Mouse (Mus musculus) frontal cortex, postnatal 25 days (tissue): Measurements from ENCODE around the gene Tbata.
A peak's percentile ranks its signal among the peaks of the same experiment; 100 is the strongest.

Source experiments
- DNase-seq, 2 experiments: peaks; one replicate each; pipeline ENCODE4 v3.0.0; 2022; ENCODE audit warnings: low spot score in 2 of 2

The Tbata gene

GRCm38 (mm10) chr10:61211105-61211504 is 39.4 kb downstream of the Tbata start:
- no peak for DNase-seq

GRCm38 (mm10) chr10:61211743-61212142 is 40.0 kb downstream of the Tbata start:
- peak; percentile 15 to 18 for DNase-seq

DNA sequence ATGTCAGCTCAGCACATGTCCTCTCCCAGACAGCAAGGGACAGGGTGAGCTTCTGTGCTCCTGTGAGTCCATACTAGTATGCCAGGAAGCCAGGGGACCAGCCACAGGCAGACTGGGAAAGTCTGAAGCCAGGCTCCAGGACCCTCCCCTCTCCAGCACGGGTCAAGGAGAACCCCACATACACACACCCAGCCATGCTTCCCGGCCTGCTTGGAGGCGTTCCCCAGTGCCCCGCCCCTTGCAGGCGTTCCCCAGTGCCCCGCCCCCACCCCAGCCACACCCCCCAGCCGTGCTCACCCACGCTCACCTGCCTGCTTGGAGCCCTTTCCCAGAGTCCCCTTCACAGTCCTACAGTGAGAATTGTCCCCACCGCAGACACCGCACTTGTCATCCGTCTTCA is 41.1 kb downstream of the Tbata start:
- no peak for DNase-seq

- DNase-seq, result no peak
These were observed 43.9 kb downstream of the Tbata start for GRCm38 (mm10) chr10:61215658-61216057.

GRCm38 (mm10) chr10:61216163-61216562 is 44.4 kb downstream of the Tbata start:
- no peak for DNase-seq

DNA sequence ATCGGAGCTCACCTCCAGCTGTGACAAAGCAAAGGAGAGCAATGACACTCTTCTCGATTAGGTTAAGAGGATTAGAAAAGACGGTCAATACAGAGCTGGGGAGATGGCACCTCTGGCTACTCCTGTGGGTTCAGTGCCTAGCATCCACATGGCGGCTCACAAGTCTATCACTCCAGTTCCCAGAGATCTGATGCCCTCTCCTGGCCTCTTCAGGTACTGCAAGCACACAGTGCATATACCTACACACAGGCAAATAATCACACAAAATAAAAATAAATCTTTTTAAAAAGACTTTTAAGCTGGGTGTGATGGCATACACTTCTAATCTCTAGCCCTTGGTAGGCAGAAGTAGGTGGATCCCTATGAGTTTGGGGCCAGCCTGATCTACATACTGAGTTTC is 47.6 kb downstream of the Tbata start:
- DNase-seq, result no peak

- DNase-seq, result no peak
These were observed 53.9 kb downstream of the Tbata start for GRCm38 (mm10) chr10:61225694-61226093.

- no peak for DNase-seq
These were observed 55.1 kb downstream of the Tbata start for GRCm38 (mm10) chr10:61226784-61227396.

DNA sequence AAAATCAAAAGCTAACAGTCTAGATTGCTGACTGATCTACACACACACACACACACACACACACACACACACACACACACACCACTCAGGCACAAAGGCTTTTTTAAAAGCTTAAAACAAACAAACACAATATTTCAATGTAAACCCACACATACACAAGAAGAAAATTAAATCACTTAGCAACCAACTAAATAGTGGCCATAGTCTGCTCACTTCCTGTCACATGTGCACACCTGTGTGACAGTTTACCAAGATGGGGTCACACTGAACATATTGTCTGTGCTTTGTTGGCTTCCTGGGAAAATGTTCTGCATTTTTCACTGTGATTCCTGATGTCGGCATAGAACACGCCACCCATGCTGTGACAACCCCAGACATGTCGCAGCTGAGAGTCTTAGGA is 60.0 kb downstream of the Tbata start:
- DNase-seq, result no peak

GRCm38 (mm10) chr10:61232858-61233567 is 61.3 kb downstream of the Tbata start:
- no peak for DNase-seq

- no peak for DNase-seq
These were observed 62.6 kb downstream of the Tbata start for GRCm38 (mm10) chr10:61234319-61234718.

DNA sequence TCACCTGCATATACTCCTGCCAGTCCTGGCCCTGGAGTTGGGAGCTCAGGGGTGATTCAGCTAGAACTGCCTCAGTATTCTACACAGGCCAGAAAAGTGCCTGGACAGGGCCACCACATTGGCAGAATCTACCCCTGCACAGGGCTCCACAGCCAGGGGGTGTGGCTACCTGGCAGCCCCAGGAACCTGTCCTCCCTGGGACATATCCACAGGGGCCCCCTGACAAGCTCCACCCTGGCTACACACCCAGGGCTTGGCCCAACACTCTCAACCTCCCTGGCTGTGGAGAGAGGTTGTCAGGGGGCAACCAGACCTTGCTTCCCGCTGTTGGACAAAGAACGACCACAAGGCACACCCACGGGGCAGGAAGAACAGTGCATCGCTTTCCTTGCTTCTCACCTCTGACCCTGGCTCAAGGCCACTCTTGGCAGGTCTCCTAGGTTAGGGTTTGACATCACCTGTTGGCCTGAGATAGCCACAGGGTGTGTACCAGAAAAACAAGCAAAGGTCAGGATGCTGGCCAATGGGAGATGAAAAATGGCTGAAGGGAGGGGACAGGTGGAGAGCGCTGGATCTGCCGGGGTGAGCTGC is 64.0 kb downstream of the Tbata start:
- DNase-seq, result no peak

DNA sequence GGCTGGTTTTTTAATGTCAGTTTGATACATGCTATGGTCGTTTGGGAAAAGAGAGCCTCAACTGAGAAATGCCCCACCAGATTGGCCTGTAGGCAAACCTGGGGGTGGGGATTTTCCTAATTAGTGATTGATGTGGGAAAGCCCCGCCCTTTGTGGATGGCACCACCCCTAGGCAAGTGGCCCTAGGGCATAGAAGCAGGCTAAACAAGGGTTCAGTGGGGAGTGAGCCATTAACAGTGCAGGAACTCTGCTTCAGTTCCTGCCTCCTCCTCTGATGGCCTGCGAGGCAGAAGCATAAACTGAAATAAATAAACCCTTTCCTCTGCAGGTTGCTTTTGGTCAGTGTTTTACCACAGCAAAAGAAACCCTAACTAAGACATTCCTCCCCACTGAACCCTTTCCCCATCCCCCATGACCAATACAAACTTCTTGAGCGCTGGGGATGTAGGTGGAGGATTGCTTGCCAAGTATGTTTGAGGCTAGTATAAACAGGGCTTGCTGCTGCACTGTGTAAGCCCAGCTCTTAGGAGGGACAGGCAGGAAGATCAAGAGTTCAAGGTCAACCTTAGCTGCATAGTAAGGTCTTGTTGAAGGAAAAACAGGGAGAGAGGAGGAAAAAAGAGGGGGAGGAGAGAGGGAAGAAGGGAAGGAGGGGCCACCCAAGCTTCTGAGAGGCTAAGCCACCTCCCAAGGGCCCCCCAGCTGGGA is 65.1 kb downstream of the Tbata start:
- DNase-seq, result no peak

DNA sequence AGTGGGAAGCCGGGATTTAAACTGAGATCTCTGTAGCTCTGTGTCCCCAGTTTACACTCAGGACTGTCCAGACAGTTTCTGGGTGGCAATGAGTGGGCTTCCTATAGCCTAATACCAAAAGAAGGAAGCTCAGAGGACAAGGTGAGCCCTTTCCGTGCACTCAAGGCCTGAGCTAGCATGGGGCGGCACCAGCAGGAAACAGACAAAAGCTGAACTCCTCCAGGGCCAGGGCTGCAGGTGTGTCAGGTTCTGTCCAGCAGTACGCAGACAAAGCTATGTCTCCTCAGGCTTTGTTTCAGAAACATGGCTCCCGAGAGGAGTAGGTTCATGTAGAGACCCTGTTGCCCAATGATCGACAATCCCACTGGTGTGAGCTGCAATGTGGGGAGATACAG is 65.6 kb downstream of the Tbata start:
- no peak for DNase-seq
